Mouse (Mus musculus) hindbrain, postnatal 0 days (tissue): ENCODE results near the gene Tspan14. TPM values are rescaled to one million over a fixed set of nuclear protein-coding genes. Genes with fewer than 3 reads are reported as not detected.

Experiments
- ATAC-seq: fragments of 200-750 bp; cut with Nextera tagmentation; 2 replicates; pipeline ENCODE4 v1.8.0; 2017; ENCODE audit warnings: mild to moderate bottlenecking, moderate TSS enrichment, moderate library complexity
- DNase-seq: peaks from one replicate; pipeline ENCODE4 v3.0.0-alpha.2; 2015; ENCODE audit warnings: low spot score
- H3K27ac ChIP-seq: fragments of 300-500 bp; sonication (generic); 2 replicates; pipeline ENCODE4 v1.5.1; 2014; ENCODE audit warnings: mild to moderate bottlenecking
- H3K27me3 ChIP-seq: fragments of 300-500 bp; sonication (generic); 2 replicates; pipeline ENCODE4 v1.6.1; 2014; ENCODE audit warnings: low read length, mixed read lengths; ENCODE audit not compliant: insufficient read depth
- H3K36me3 ChIP-seq: fragments of 300-500 bp; sonication (generic); 2 replicates; pipeline ENCODE4 v1.6.1; 2014; ENCODE audit warnings: low read length, mixed read lengths; ENCODE audit not compliant: insufficient read depth
- H3K4me1 ChIP-seq: fragments of 300-500 bp; sonication (generic); 2 replicates; pipeline ENCODE4 v1.6.1; 2014; ENCODE audit warnings: antibody characterized with exemption, low read length, mixed read lengths; ENCODE audit not compliant: insufficient read depth
- H3K4me2 ChIP-seq: fragments of 300-500 bp; sonication (generic); 2 replicates; pipeline ENCODE4 v1.6.1; 2014; ENCODE audit warnings: low read depth, mild to moderate bottlenecking, low read length, moderate library complexity, mixed read lengths
- H3K4me3 ChIP-seq: fragments of 300-500 bp; sonication (generic); 2 replicates; pipeline ENCODE4 v1.5.1; 2014; ENCODE audit warnings: low read length
- H3K9ac ChIP-seq: fragments of 300-500 bp; sonication (generic); replicated peaks from 2 replicates; pipeline ENCODE4 v1.6.1; 2014; ENCODE audit warnings: mild to moderate bottlenecking, low read length, moderate library complexity, mixed read lengths
- H3K9me3 ChIP-seq: fragments of 300-500 bp; sonication (generic); 2 replicates; pipeline ENCODE4 v1.6.1; 2016; ENCODE audit warnings: low read length, mixed read lengths
- CTCF ChIP-seq: IDR thresholded peaks from 2 replicates; pipeline ENCODE4 v1.5.1; 2016; ENCODE audit warnings: antibody characterized with exemption, control low read depth, low read depth
- WGBS: fragments of 180-500 bp; shearing (Covaris S2); extraction: QIAGEN DNeasy Blood & Tissue Kit; methylation state at CpG from one replicate; pipeline ENCODE4 v1.1.7; 2014; 5-methylcytosine and 5-hydroxymethylcytosine counted together
- polyA plus RNA-seq: library from polyadenylated mRNA; unstranded; fragments of >200 nt; fragmentation: Nextera tagmentation; extraction: Ambion mirVana; gene quantifications from 2 replicates; pipeline ENCODE4 v1.2.1, GENCODE M21; 2015
- total RNA-seq: library from RNA; depleted of rRNA; stranded (reverse); fragments of >200 nt; gene quantifications from 2 replicates; pipeline ENCODE4 v1.2.3, GENCODE M21; 2014

The Tspan14 gene
- total and polyA plus RNA-seq, 2 experiments from 2014 or later, result 30.4 to 39.2 TPM

DNA sequence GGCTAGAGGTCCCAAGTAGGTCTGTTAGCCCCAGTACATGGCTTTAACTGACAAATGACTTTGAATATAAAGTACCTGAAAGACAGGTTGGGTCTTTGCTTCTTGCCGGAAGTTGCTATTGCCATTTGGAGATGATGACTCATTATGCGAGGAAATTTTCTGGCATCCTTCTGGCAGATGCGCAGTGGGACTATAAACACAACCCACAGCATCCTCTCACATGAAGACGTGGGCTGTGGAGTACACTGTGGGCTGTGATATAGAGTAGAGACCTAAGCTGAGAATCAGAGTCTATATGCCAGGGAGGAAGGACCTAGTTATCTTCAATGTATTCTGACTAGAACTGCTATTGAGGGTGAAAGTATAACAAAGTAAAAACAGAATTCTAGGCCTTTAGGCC, 75.1 kb downstream of the Tspan14 start:
- TF ChIP-seq CTCF, result no peak
- no peaks in the 10 kb centered on the region for H3K4me1 ChIP-seq
- H3K36me3 ChIP-seq, result no peaks in the 10 kb centered on the region
- no peaks in the 10 kb centered on the region for H3K9me3 ChIP-seq
- DNase-seq (no peak), ATAC-seq (no peak)
- no peak overlapping the region for H3K9ac ChIP-seq
- no peak overlapping the region for H3K4me2 ChIP-seq
- H3K4me3 ChIP-seq, result no peak overlapping the region
- H3K27ac ChIP-seq, result no peak overlapping the region
- H3K27me3 ChIP-seq, result no peaks in the 10 kb centered on the region
- 91% methylated on average over 4 of the region's 4 CpGs for WGBS

DNA sequence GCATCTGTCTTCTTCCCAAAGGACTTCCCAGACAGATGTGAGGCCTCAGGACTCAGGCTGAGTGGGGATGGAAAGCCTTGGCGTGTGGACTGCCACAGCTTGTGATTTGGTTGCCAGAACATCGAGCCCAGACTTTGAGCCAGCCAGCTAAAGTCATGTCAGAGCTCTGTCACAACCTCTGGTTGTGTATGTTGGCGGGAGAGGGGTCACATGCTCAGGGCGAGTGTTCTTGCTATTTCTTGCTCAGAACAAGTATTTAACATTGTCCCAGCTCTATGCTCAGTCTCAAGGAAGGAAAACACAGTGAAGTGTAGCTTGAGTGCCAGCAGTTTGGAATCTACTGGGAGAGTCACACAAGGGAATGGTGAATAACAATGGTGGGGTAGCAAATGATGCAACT, 76.9 kb downstream of the Tspan14 start:
- DNase-seq, result no peak
- WGBS, result 72% methylated on average over 4 of the region's 4 CpGs
- Histone ChIP-seq H3K27ac (no peak overlapping the region), H3K4me1 (no peaks in the 10 kb centered on the region), H3K4me3 (no peak overlapping the region), H3K36me3 (no peaks in the 10 kb centered on the region), H3K27me3 (no peaks in the 10 kb centered on the region), H3K4me2 (no peak overlapping the region), H3K9me3 (no peaks in the 10 kb centered on the region), H3K9ac (no peak overlapping the region)
- no peak for TF ChIP-seq CTCF
- no peak for ATAC-seq

DNA sequence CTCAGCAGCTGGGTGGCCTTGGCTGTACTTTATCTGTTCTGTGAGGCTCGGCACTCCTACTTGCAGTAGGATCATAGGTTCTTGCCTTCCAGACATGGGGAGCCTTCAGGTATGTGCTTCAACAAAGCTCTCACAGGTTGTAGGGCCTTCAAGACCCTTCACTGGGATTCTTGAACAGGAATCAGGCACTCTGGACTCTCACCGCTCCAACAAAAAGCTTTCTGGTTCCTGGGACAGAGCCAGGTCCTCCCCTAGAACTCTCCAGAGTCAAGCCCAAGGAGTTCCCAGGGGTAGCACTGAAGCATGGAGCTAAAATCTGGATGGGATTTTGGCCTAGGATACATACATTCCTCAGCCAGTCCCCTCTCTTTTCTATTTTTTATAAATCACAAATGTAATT, 77.4 kb downstream of the Tspan14 start:
- WGBS, result 89% methylated on average over 2 of the region's 2 CpGs
- Histone ChIP-seq H3K4me1 (no peaks in the 10 kb centered on the region), H3K27me3 (no peaks in the 10 kb centered on the region), H3K27ac (no peak overlapping the region), H3K9ac (no peak overlapping the region), H3K4me3 (no peak overlapping the region), H3K4me2 (no peak overlapping the region), H3K36me3 (no peaks in the 10 kb centered on the region), H3K9me3 (no peaks in the 10 kb centered on the region)
- DNase-seq, result no peak
- ATAC-seq, result no peak
- TF ChIP-seq CTCF, result no peak

DNA sequence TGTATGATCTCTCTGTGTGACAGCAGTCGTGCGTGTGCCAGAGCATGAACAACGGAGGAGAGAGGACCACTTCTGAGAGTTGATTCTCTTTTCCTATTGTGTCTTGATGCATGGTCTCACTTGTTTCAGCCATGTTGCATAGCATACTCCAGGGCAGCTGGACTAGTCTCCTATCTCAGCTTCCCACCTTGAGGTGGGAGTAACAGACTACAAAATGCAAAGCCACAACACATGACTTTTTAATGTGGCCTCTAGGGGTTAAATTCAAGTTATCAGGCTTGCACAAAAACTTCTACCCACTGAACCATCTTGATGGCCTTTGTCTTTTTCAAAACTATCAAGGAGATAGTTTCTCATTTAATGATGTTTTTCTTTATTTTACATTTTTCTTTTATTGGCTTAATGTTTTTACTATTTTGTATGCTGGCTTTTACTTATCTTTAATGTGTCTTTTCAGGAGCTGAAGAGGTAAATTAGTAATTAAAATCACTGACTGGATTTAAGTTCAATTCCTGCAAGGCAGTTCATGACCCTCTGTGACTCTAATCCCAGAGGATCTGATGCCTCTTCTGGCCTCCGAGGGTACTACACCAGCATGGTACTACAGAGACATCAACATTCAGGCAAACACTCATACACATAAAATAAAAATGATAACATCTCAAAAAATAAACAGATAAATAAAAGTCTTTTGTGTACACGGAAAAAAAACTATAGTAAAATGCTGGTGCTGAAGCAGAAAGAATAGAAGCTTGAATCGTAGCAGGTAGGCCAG, 80.0 kb downstream of the Tspan14 start:
- H3K27me3 ChIP-seq, result no peaks in the 10 kb centered on the region
- no peaks in the 10 kb centered on the region for H3K36me3 ChIP-seq
- TF ChIP-seq CTCF, result peak; percentile 54
- DNase-seq, result no peak
- WGBS, result 77% methylated on average over 6 of the region's 6 CpGs
- ATAC-seq, result no peak
- no peaks in the 10 kb centered on the region for H3K9me3 ChIP-seq
- H3K4me1 ChIP-seq, result no peaks in the 10 kb centered on the region
- no peak overlapping the region for H3K4me3 ChIP-seq
- H3K27ac ChIP-seq, result no peak overlapping the region
- H3K4me2 ChIP-seq, result no peak overlapping the region
- H3K9ac ChIP-seq, result no peak overlapping the region

DNA sequence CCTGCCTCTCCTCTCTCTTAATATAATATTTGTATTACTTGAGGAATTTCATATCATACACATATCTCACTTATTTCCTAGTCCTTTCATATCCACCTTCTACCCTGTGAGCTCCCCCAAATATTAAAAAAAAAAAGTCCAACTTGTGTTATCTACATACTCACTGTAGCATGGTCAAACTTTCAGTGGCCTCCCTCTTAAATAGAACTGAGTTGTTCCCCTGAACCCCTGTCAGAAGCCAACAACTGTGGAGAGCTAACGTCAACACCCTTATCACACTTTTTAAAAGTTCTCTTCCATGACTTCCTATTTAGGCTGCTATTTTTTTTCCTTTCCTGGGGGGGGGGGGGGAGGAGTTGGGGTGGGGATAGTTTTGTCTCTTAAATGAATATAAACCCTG, 80.9 kb downstream of the Tspan14 start:
- DNase-seq, result no peak
- H3K4me2 ChIP-seq, result no peak overlapping the region
- TF ChIP-seq CTCF, result no peak
- H3K36me3 ChIP-seq, result no peaks in the 10 kb centered on the region
- no peak for ATAC-seq
- no peaks in the 10 kb centered on the region for H3K9me3 ChIP-seq
- H3K9ac ChIP-seq, result no peak overlapping the region
- no peak overlapping the region for H3K4me3 ChIP-seq
- WGBS, result 79% methylated on average over 1 of the region's 1 CpGs
- no peaks in the 10 kb centered on the region for H3K4me1 ChIP-seq
- no peak overlapping the region for H3K27ac ChIP-seq
- no peaks in the 10 kb centered on the region for H3K27me3 ChIP-seq

DNA sequence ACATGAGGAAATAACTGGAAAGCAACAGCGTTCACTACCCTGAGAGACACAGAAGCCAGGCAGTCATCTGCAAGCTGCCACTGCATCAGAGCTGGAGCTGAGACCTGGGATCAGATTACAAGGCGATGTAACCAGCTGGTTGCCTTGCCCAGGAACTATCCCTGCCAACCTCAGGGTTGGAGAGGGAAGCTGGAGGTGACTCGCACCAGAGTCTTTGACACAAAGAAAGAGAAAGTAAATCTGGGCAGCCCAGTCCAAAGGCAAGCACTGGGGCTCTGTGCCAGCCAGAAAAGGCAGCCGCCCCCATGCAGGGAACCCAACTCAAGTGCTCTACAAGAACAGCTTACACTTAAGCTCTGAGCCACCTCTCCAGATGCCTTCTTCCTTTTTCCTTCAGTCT, 81.4 kb downstream of the Tspan14 start:
- Histone ChIP-seq H3K36me3 (no peaks in the 10 kb centered on the region), H3K4me2 (no peak overlapping the region), H3K27me3 (no peaks in the 10 kb centered on the region), H3K27ac (no peak overlapping the region), H3K9ac (no peak overlapping the region), H3K9me3 (no peaks in the 10 kb centered on the region), H3K4me1 (no peaks in the 10 kb centered on the region), H3K4me3 (no peak overlapping the region)
- TF ChIP-seq CTCF, result no peak
- DNase-seq (no peak), ATAC-seq (no peak)
- 29% methylated on average over 4 of the region's 4 CpGs for WGBS

DNA sequence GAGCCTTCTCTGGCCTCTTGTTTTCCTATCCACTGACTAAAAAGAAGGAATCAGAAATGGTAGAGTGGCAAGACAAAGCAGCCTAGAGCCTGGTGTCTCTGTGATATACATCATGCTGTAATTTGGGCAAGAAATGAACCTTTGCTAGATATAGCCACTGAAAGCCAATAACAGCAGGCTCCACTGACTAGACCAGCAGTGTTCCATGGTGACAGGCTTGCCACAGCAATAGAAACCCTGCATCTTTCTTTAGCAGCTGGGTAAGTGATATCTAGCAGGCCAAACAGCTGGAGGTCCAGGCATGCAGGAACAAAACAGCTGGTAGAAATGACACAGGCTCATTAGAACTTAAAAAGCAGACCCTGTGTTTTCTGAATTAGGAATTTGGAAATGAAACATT, 92.0 kb downstream of the Tspan14 start:
- H3K4me3 ChIP-seq, result no peak overlapping the region
- TF ChIP-seq CTCF, result no peak
- no peak for ATAC-seq

More for the DNA sequence above, 92.0 kb downstream of the Tspan14 start:
- no peak overlapping the region for H3K9ac ChIP-seq
- no peaks in the 10 kb centered on the region for H3K36me3 ChIP-seq
- H3K27ac ChIP-seq, result no peak overlapping the region
- H3K27me3 ChIP-seq, result no peaks in the 10 kb centered on the region
- H3K4me2 ChIP-seq, result no peak overlapping the region
- H3K4me1 ChIP-seq, result no peaks in the 10 kb centered on the region
- no peaks in the 10 kb centered on the region for H3K9me3 ChIP-seq
- DNase-seq, result no peak
